Mouse (Mus musculus) NIH3T3 (cell line): Measurements from ENCODE around the gene Bscl2.
"Not testable (repeated sequence)": the region's sequence is repeated elsewhere in the genome, so short reads cannot be mapped to it uniquely, and the experiment has no call there.

Experiments used
- DNase-seq: peaks from one replicate; pipeline ENCODE4 v3.0.0-alpha.2; 2012; ENCODE audit warnings: low read depth

The Bscl2 gene

GRCm38 (mm10) chr19:8830664-8831063 lies 6.6 kb upstream of the Bscl2 start:
- no peak for DNase-seq

GRCm38 (mm10) chr19:8831262-8831661 lies 6.0 kb upstream of the Bscl2 start:
- no peak for DNase-seq

- no peak for DNase-seq
Measured at GRCm38 (mm10) chr19:8832971-8833370, 4.3 kb upstream of the Bscl2 start.

GRCm38 (mm10) chr19:8836327-8836726 lies 940 bp upstream of the Bscl2 start:
- not testable (repeated sequence) for DNase-seq

GRCm38 (mm10) chr19:8838041-8838730 lies 919 bp downstream of the Bscl2 start:
- DNase-seq: no peak

- no peak for DNase-seq
Measured at GRCm38 (mm10) chr19:8839103-8839907, 2.0 kb downstream of the Bscl2 start, which contains the start of gene Gng3. Gene Gng3, minus strand, starts transcription at chr19:8839194.

GRCm38 (mm10) chr19:8839908-8840791 lies 2.9 kb downstream of the Bscl2 start:
- no peak for DNase-seq

- DNase-seq: no peak
Measured at GRCm38 (mm10) chr19:8841012-8841411, 3.7 kb downstream of the Bscl2 start.

GRCm38 (mm10) chr19:8842961-8843360 lies 5.7 kb downstream of the Bscl2 start:
- no peak for DNase-seq

- DNase-seq: peak; percentile 95
Measured at GRCm38 (mm10) chr19:8844371-8845129, 7.3 kb downstream of the Bscl2 start.

GRCm38 (mm10) chr19:8848356-8848755 lies 11.1 kb downstream of the Bscl2 start:
- DNase-seq: no peak

GRCm38 (mm10) chr19:8850402-8850901 lies 13.2 kb downstream of the Bscl2 start, which contains the start of gene Lrrn4cl:
Gene Lrrn4cl, plus strand, starts transcription at chr19:8850768.
- DNase-seq: peak; percentile 97

- DNase-seq: peak; percentile 35
Measured at GRCm38 (mm10) chr19:8851639-8852038, 14.4 kb downstream of the Bscl2 start.

GRCm38 (mm10) chr19:8852236-8852928 lies 15.1 kb downstream of the Bscl2 start:
- DNase-seq: no peak

- DNase-seq: no peak
Measured at GRCm38 (mm10) chr19:8853117-8853516, 15.8 kb downstream of the Bscl2 start.

- peak; percentile 89 for DNase-seq
Measured at GRCm38 (mm10) chr19:8857689-8858088, 20.4 kb downstream of the Bscl2 start.

GRCm38 (mm10) chr19:8859018-8859417 lies 21.8 kb downstream of the Bscl2 start:
- DNase-seq: peak; percentile 70

GRCm38 (mm10) chr19:8864265-8864664 lies 27.0 kb downstream of the Bscl2 start:
- no peak for DNase-seq

GRCm38 (mm10) chr19:8870381-8870780 lies 33.1 kb downstream of the Bscl2 start:
- DNase-seq: not testable (repeated sequence)

GRCm38 (mm10) chr19:8870838-8871237 lies 33.6 kb downstream of the Bscl2 start:
- DNase-seq: no peak
